Mouse (Mus musculus): Measurements from ENCODE around the gene Gm20708.

DNA sequence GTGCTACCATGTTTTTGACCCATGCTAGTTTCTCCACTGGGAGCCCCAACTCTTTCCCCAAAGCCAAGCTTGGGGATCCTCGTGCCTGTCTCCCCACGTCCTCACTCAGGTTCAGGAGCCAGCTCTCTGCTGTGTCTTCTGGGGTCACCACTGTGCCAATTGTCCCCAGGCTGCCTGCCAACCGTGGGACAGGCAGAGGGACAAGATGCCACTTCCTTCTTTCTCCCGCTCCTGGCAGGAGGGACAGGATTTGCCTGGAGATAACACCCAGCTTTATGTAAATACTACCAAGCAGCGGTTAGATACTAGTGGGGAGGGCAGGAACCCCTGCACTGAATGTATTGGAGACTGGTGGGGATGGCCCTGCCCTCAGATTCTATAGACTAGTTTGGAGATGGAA is 4.4 kb downstream of the Gm20708 start:
- TF ChIP-seq CTCF (conservative IDR thresholded peaks at IDR 0.05; ENCODE audit: low read length), result no peak
- no peak for TF ChIP-seq POU5F1 (IDR thresholded peaks at IDR 0.05; ENCODE audit: borderline replicate concordance, low read length)

Measured in E14TG2a.4 (cell line).